ENCODE assay signal across 19 mouse cellular contexts in the genomic region with DNA sequence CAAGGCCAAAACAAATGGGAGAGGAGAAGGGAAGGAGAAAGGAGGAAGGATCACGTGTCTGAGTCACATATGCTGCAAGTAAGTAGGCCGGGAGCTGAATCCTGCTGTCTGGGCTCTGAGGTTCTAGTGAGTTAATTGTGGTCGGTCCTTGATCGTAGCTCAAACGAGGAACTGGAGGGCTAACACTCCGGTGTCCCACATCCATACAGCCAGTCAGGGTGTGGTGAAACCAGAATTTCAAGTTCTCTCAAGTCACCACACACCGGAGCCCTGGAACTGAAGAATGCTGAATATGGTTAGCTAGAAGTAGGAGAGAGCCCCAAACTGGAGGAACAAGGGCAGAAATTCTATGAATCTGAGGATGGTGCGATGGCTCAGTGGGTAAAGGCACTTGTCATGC. TPM values are rescaled to one million over a fixed set of nuclear protein-coding genes. Genes with fewer than 3 reads are reported as not detected.
DNase-seq lines count a peak whose midpoint lies in the region; ATAC-seq and TF ChIP-seq lines count a peak whose summit lies in the region.
"Had no signal": no experiment of that assay in that cellular context is flagged by ENCODE, and none has a peak within 500 bp of the region (broad histone marks: within the 10 kb centered on the region; RNA-seq: fewer than 3 reads in every experiment).

No protein-coding gene starts in this region.

- WGBS in intestine, embryonic 14.5 days: 69% methylated on average over 8 of the region's 8 CpGs
- WGBS in intestine, postnatal 0 days: 49% methylated on average over 8 of the region's 8 CpGs
- 73% methylated on average over 8 of the region's 8 CpGs for WGBS in limb, embryonic 14.5 days

- no peak for TF ChIP-seq POLR2A in limb, embryonic 14.5 days (IDR thresholded peaks at IDR 0.05; ENCODE audit: borderline replicate concordance, extremely low read depth, insufficient read depth, insufficient read length)

- no peaks in the 10 kb centered on the region for H3K9me3 ChIP-seq in intestine, embryonic 14.5 days (ENCODE audit: control insufficient read depth, low read length)
- H3K9me3 ChIP-seq in intestine, postnatal 0 days (ENCODE audit: control insufficient read depth): no peaks in the 10 kb centered on the region
- no peaks in the 10 kb centered on the region for H3K9me3 ChIP-seq in limb, embryonic 14.5 days (ENCODE audit: control insufficient read depth, low read length)
- H3K9me3 ChIP-seq: forebrain, embryonic 12.5 days; heart, embryonic 13.5 days; liver, embryonic 15.5 days; neural tube, embryonic 13.5 days had no signal

- no peak overlapping the region for H3K4me2 ChIP-seq in intestine, embryonic 14.5 days (ENCODE audit: low read length)
- no peak overlapping the region for H3K4me2 ChIP-seq in intestine, postnatal 0 days (replicated peaks; ENCODE audit: low read depth)
- no peak overlapping the region for H3K4me2 ChIP-seq in limb, embryonic 14.5 days (replicated peaks; ENCODE audit: low read depth, low read length, severe bottlenecking)
- H3K4me2 ChIP-seq: forebrain, embryonic 12.5 days; heart, embryonic 13.5 days; limb, embryonic 13.5 days; liver, embryonic 15.5 days; neural tube, embryonic 13.5 days had no signal

- intact Hi-C loops in gastrocnemius, adult 2 months (cut with DNase I): no loop called here

- no peaks in the 10 kb centered on the region for H3K27me3 ChIP-seq in intestine, embryonic 14.5 days (replicated peaks; ENCODE audit: control insufficient read depth, insufficient read depth, low read length)
- H3K27me3 ChIP-seq in intestine, postnatal 0 days (replicated peaks; ENCODE audit: control insufficient read depth, insufficient read depth, low read length): no peaks in the 10 kb centered on the region
- H3K27me3 ChIP-seq in limb, embryonic 14.5 days (ENCODE audit: control insufficient read depth, insufficient read depth, low read length): no peaks in the 10 kb centered on the region
- H3K27me3 ChIP-seq: liver, embryonic 15.5 days had no signal

- H3K9ac ChIP-seq in intestine, embryonic 14.5 days (ENCODE audit: low read length): no peak overlapping the region
- no peak overlapping the region for H3K9ac ChIP-seq in intestine, postnatal 0 days (ENCODE audit: low read depth, low read length)
- no peak overlapping the region for H3K9ac ChIP-seq in limb, embryonic 14.5 days (ENCODE audit: low read depth, low read length, severe bottlenecking)
- H3K9ac ChIP-seq: forebrain, embryonic 12.5 days; heart, embryonic 13.5 days; limb, embryonic 13.5 days; liver, embryonic 15.5 days; neural tube, embryonic 13.5 days had no signal

- H3K4me3 ChIP-seq in intestine, embryonic 14.5 days (ENCODE audit: low read depth, low read length): no peak overlapping the region
- H3K4me3 ChIP-seq in intestine, postnatal 0 days (ENCODE audit: low read depth, low read length): no peak overlapping the region
- H3K4me3 ChIP-seq in limb, embryonic 14.5 days (replicated peaks; ENCODE audit: low read length): no peak overlapping the region
- no peak overlapping the region for H3K4me3 ChIP-seq in gastrocnemius, adult 2 months
- H3K4me3 ChIP-seq: forebrain, embryonic 12.5 days; heart, embryonic 13.5 days; limb, embryonic 13.5 days; liver, embryonic 15.5 days; neural tube, embryonic 13.5 days had no signal

- H3K27ac ChIP-seq in intestine, embryonic 14.5 days (ENCODE audit: low read depth): no peak overlapping the region
- H3K27ac ChIP-seq in intestine, postnatal 0 days (ENCODE audit: low read depth, low read length): no peak overlapping the region
- H3K27ac ChIP-seq in limb, embryonic 14.5 days (replicated peaks; ENCODE audit: low read depth, low read length): no peak overlapping the region
- H3K27ac ChIP-seq in gastrocnemius, adult 2 months: no peak overlapping the region
- H3K27ac ChIP-seq: forebrain, embryonic 12.5 days; heart, embryonic 13.5 days; hindbrain, postnatal 0 days; limb, embryonic 13.5 days; liver, embryonic 15.5 days; neural tube, embryonic 13.5 days had no signal

- ATAC-seq in intestine, embryonic 14.5 days (replicated peaks; ENCODE audit: low FRiP score, low TSS enrichment, low read depth): peak; percentile 64; the same call in 1 of the 2 replicates
- no peak for ATAC-seq in intestine, postnatal 0 days
- ATAC-seq in limb, embryonic 14.5 days (ENCODE audit: low FRiP score, low read depth): no peak
- ATAC-seq: hindbrain, postnatal 0 days had no signal

- DNase-seq in intestine, embryonic 14.5 days (ENCODE audit: low spot score): no peak
- DNase-seq in R1 (ENCODE audit: low read depth, low spot score): peak; percentile 49
- DNase-seq in limb, embryonic 14.5 days (ENCODE audit: low spot score): peak; percentile 6
- DNase-seq in lung, postnatal 36 days: peak; percentile 52
- no peak for DNase-seq in frontal cortex, postnatal 25 days (ENCODE audit: low spot score in 2 of 2)
- DNase-seq in embryo, embryonic 10.5 days (ENCODE audit: low spot score): no peak
- no peak for DNase-seq in gastrocnemius, adult 2 months
- DNase-seq: adrenal gland, postnatal 14 days; cerebellum, adult 2 months; heart, postnatal 4 days; layer of hippocampus, adult 9-11 months; thymus, postnatal 36 days had no signal

- no peaks in the 10 kb centered on the region for H3K36me3 ChIP-seq in intestine, embryonic 14.5 days (ENCODE audit: control insufficient read depth, insufficient read depth, low read length)
- no peaks in the 10 kb centered on the region for H3K36me3 ChIP-seq in intestine, postnatal 0 days (ENCODE audit: control insufficient read depth, insufficient read depth)
- no peaks in the 10 kb centered on the region for H3K36me3 ChIP-seq in limb, embryonic 14.5 days (ENCODE audit: control insufficient read depth, insufficient read depth, low read length)
- H3K36me3 ChIP-seq: forebrain, embryonic 12.5 days; heart, embryonic 13.5 days; limb, embryonic 13.5 days; liver, embryonic 15.5 days; neural tube, embryonic 13.5 days had no signal

- no peak for TF ChIP-seq CTCF in intestine, postnatal 0 days (IDR thresholded peaks at IDR 0.05; ENCODE audit: low read depth)
- no peak for TF ChIP-seq CTCF in gastrocnemius, adult 2 months (IDR thresholded peaks at IDR 0.05)

- no peaks in the 10 kb centered on the region; the same call in 1 of the 2 replicates for H3K4me1 ChIP-seq in intestine, embryonic 14.5 days (replicated peaks; ENCODE audit: control insufficient read depth, insufficient read depth, low read length)
- no peaks in the 10 kb centered on the region for H3K4me1 ChIP-seq in intestine, postnatal 0 days (replicated peaks; ENCODE audit: control insufficient read depth, insufficient read depth, low read length)
- peaks cover 12% of the 10 kb centered on the region; the same call in 1 of the 2 replicates for H3K4me1 ChIP-seq in limb, embryonic 14.5 days (ENCODE audit: control insufficient read depth, insufficient read depth, low read length)
- H3K4me1 ChIP-seq: neural tube, embryonic 13.5 days had no signal

RNA-seq across cellular contexts. Expression of a gene that starts 10.3 kb away (rescaled TPM):
- 13.8 and 14.7 TPM in 2 replicates for polyA plus RNA-seq in intestine, embryonic 14.5 days (2014; fragmentation: Nextera tagmentation; extraction: Ambion mirVana)
- 13.5 and 14.7 TPM in 2 replicates for polyA plus RNA-seq in intestine, postnatal 0 days (2015; fragmentation: Nextera tagmentation; extraction: Ambion mirVana)
- 57.2 and 59.0 TPM in 2 replicates for polyA plus RNA-seq in limb, embryonic 14.5 days (2012; rRNA removed)
- polyA plus RNA-seq in limb, embryonic 14.5 days (2014; fragmentation: Nextera tagmentation; extraction: Ambion mirVana): 17.2 and 18.8 TPM in 2 replicates
- total RNA-seq in gastrocnemius, adult 2 months (2021): 1 to 10 TPM; 4.5 to 8.8 TPM

Comparison
In these comparisons a context has a peak if more than half of its experiments do, and no peak if none do; other contexts are left out.
1. DNase-seq: peak in R1 (single experiment), limb, embryonic 14.5 days (single experiment) and lung, postnatal 36 days (single experiment); none in intestine, embryonic 14.5 days (single experiment), frontal cortex, postnatal 25 days (0 of 2), embryo, embryonic 10.5 days (single experiment) and gastrocnemius, adult 2 months (single experiment).